Comparison of ENCODE assay signal across 8 mouse cellular contexts in genomic region chr2:135797677-135798546, GRCm38 (mm10).
DNase-seq lines count a peak whose midpoint lies in the region; ATAC-seq lines count a peak whose summit lies in the region.

No protein-coding gene starts in this region.

- no peaks in the 10 kb centered on the region for H3K36me3 ChIP-seq in embryonic facial prominence, embryonic 14.5 days (ENCODE audit: control insufficient read depth, insufficient read depth, low read length)

- no peaks in the 10 kb centered on the region for H3K9me3 ChIP-seq in embryonic facial prominence, embryonic 14.5 days (ENCODE audit: control insufficient read depth, low read length)

- H3K4me2 ChIP-seq in embryonic facial prominence, embryonic 14.5 days (ENCODE audit: low read depth, low read length) = no peak overlapping the region

- DNase-seq in heart, adult 18-20 months = peak; percentile 35 to 53
- DNase-seq in heart, postnatal 25 days (ENCODE audit: low spot score) = no peak
- peak; percentile 51 for DNase-seq in CD4-positive, CD25-positive, alpha-beta regulatory T cell, adult 2 months (ENCODE audit: low read depth, low spot score)
- DNase-seq in embryonic facial prominence, embryonic 14.5 days (ENCODE audit: low spot score) = peak; percentile 55
- DNase-seq in induced T-regulatory cell, adult 2 months (ENCODE audit: low read depth) = peak; percentile 23
- no peak for DNase-seq in urinary bladder, adult 18-20 months (ENCODE audit: low spot score in 2 of 2)
- DNase-seq in left cerebral cortex, adult 11 months (ENCODE audit: low spot score) = no peak

- H3K9ac ChIP-seq in embryonic facial prominence, embryonic 14.5 days (ENCODE audit: low read depth, low read length) = no peak overlapping the region

- intact Hi-C loops in heart, postnatal 25 days (cut with DNase I) = no loop called here

- 0 out of 2 replicates have a peak, but pooled peaks cover 10% of the 10 kb centered on the region for H3K4me1 ChIP-seq in embryonic facial prominence, embryonic 14.5 days (ENCODE audit: control insufficient read depth, insufficient read depth, low read length)

- peak; percentile 69 for ATAC-seq in embryonic facial prominence, embryonic 14.5 days (ENCODE audit: low read depth)
- no peak for ATAC-seq in erythroid progenitor cell, adult 5-6 weeks (replicated peaks; ENCODE audit: low FRiP score, poor library complexity, severe bottlenecking)

- H3K27me3 ChIP-seq in embryonic facial prominence, embryonic 14.5 days (replicated peaks; ENCODE audit: control insufficient read depth, insufficient read depth, low read length) = no peaks in the 10 kb centered on the region

- WGBS in embryonic facial prominence, embryonic 14.5 days = 20% methylated on average over 5 of the region's 5 CpGs

- H3K27ac ChIP-seq in embryonic facial prominence, embryonic 14.5 days (replicated peaks; ENCODE audit: low read depth, low read length) = peak overlapping the region; percentile 44

- no peak overlapping the region for H3K4me3 ChIP-seq in embryonic facial prominence, embryonic 14.5 days (ENCODE audit: low read depth, low read length)

Comparison
In these comparisons a context has a peak if more than half of its experiments do, and no peak if none do; other contexts are left out.
1. DNase-seq: peak in heart, adult 18-20 months (2 of 2), CD4-positive, CD25-positive, alpha-beta regulatory T cell, adult 2 months (single experiment), embryonic facial prominence, embryonic 14.5 days (single experiment) and induced T-regulatory cell, adult 2 months (single experiment); none in heart, postnatal 25 days (single experiment), urinary bladder, adult 18-20 months (0 of 2) and left cerebral cortex, adult 11 months (single experiment).